Mouse (Mus musculus): Measurements from ENCODE around the gene Wnt11.

The Wnt11 gene

GRCm38 (mm10) chr7:98867794-98868150 lies 32.9 kb downstream of the Wnt11 start:
- DNase-seq = no peak

- DNase-seq = no peak
Observed at GRCm38 (mm10) chr7:98869070-98869469, 34.2 kb downstream of the Wnt11 start.

- no peak for DNase-seq
Observed at GRCm38 (mm10) chr7:98870791-98871190, 35.9 kb downstream of the Wnt11 start.

- DNase-seq = no peak
Observed at GRCm38 (mm10) chr7:98871882-98872281, 37.0 kb downstream of the Wnt11 start.

- DNase-seq = no peak
Observed at GRCm38 (mm10) chr7:98873316-98873715, 38.4 kb downstream of the Wnt11 start.

GRCm38 (mm10) chr7:98874411-98874951 lies 39.6 kb downstream of the Wnt11 start:
- no peak for DNase-seq

- DNase-seq = no peak
Observed at GRCm38 (mm10) chr7:98875390-98875990, 40.6 kb downstream of the Wnt11 start.

- no peak for DNase-seq
Observed at GRCm38 (mm10) chr7:98876119-98876518, 41.2 kb downstream of the Wnt11 start.

- DNase-seq = no peak
Observed at GRCm38 (mm10) chr7:98879176-98879575, 44.3 kb downstream of the Wnt11 start.

- peak; percentile 39 for DNase-seq
Observed at GRCm38 (mm10) chr7:98881887-98882286, 47.0 kb downstream of the Wnt11 start.

- peak; percentile 74 for DNase-seq
Observed at GRCm38 (mm10) chr7:98887811-98888261, 52.9 kb downstream of the Wnt11 start.

GRCm38 (mm10) chr7:98888810-98889209 lies 53.9 kb downstream of the Wnt11 start:
- DNase-seq = no peak

GRCm38 (mm10) chr7:98889211-98889610 lies 54.3 kb downstream of the Wnt11 start:
- no peak for DNase-seq

- DNase-seq = no peak
Observed at GRCm38 (mm10) chr7:98893144-98893543, 58.2 kb downstream of the Wnt11 start.

- DNase-seq = no peak
Observed at GRCm38 (mm10) chr7:98894305-98894704, 59.4 kb downstream of the Wnt11 start.

- DNase-seq = no peak
Observed at GRCm38 (mm10) chr7:98894768-98895167, 59.9 kb downstream of the Wnt11 start.

- DNase-seq = peak; percentile 33
Observed at GRCm38 (mm10) chr7:98895501-98896095, 60.7 kb downstream of the Wnt11 start.

- no peak for DNase-seq
Observed at GRCm38 (mm10) chr7:98897323-98897722, 62.4 kb downstream of the Wnt11 start.

- DNase-seq = no peak
Observed at GRCm38 (mm10) chr7:98899815-98900214, 64.9 kb downstream of the Wnt11 start.

- no peak for DNase-seq
Observed at GRCm38 (mm10) chr7:98901120-98901519, 66.2 kb downstream of the Wnt11 start.

GRCm38 (mm10) chr7:98903884-98904283 lies 69.0 kb downstream of the Wnt11 start:
- DNase-seq = no peak

All from cerebellum, adult 9-10 months (tissue).